Mouse (Mus musculus): ENCODE data around the gene Uba6. TPM values are rescaled to one million over a fixed set of nuclear protein-coding genes. Genes with fewer than 3 reads are reported as not detected.

The Uba6 gene
- total RNA-seq (2023): 22.4 to 25.4 TPM (median 22.8 TPM) in 4 replicates

DNA sequence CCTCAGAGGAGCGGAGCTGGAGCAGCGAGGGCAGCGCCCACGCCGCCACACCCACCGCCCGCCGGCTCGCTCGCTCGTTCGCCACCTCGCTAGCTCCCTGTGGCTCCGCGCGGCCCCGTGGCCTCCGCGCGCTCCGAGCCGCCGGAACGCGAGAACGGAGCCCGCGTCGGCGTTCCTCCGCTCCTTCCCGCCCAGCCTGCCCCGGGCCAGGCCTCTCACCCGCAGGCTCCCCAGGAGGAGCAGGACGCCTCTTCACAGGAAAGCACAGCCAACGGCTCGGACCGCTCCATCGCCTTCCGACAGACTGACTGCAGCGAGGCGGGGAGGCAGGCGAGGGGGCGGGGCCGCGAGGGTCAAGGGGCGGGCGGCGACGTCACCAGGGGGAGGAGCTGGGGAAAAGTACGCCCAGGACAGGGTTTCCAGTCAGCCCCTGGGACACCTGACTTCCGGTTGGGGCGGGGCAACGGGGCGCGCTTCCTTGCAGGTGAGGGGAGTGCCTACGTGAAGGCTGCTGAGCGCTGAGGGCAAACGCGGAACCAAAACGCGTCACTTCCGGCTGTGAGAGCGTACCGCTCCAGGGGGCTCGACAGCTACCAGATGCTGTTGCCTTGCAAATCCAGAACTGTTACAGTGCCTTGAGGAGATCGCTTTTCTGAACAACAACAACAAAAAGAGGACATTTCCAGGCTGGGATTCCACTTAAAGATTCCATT, at the start of gene Uba6:
TSS of gene Uba6 (minus strand) at position 355 of the 713 bp plus-strand sequence.

DNA sequence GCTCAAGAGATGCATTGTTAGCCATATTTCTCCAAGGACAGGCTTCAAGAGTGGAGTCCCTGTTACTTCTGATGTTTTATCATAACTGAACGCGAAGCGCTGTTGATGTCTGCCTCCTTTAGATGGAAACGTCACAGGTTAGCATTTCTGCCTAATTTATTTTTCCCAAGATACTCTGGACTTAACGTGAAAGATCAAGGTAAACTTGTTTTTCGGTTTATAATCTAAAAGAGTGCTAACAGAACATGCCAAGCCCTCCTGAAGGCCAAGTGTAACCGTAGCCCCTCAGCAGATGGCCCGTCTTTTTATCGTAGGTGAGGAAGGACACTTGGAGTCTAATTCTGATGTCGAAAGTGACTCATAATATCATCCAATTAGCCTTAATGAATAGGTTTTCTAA, 25.2 kb upstream of the Uba6 start, which contains the start of gene Gnrhr:
TSS of gene Gnrhr (minus strand) at position 101 of the 400 bp plus-strand sequence.

DNA sequence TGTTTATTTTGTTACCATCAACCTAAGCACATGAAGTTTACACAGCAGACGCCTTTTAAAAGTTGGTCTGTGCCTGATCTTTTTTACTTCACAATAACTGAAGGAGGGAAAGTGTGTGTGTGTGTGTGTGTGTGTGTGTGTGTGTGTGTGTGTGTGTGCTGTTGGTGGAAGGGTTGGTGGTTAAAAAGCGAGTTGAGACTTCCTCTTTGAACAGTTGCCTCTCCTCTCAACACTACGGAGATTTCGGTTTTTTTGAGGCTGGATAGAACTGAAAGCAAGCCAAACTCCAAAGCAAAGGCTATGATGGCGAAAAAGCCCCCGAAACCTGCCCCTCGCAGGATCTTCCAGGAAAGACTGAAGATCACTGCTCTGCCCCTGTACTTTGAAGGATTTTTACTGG, 101.1 kb downstream of the Uba6 start, which contains the start of gene Stap1:
TSS of gene Stap1 (plus strand) at position 209 of the 400 bp plus-strand sequence.

DNA sequence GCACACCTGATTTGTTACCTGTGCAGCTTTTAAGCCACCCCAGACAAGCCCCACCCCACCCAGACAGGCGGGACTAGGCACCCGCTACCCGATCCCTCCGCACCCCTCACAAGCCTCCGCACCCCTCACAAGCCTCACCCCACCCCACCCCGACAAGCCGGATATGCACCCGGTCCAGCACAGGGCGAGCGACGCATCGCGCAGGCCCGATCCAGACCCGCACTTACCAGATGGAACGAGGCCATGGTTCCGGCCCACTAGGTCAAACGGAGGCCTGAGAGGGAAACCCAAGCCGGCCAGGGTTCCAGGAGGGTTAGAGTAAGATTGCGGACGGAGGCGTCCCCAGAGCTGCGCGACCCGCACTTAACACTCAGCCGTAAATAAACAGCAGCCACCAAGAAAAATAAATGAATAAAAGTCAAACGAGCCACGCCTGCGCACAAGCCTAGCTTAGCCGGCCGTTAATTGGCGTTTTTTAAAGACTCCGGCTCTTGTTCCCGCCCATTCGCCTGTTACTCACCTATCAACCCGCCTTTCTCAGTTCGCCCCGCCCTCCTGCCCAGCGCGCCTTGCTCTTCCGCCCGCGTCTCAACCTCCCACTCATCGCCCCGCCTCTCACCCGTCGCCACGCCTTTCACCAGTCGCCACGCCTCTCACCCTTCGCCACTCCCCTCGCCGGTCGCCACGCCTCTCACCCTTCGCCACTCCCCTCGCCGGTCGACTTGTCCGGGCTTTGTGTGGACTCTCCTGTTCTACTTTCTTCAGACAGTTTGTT, 107.3 kb downstream of the Uba6 start, which contains the start of gene Cenpc1:
TSS of gene Cenpc1 (minus strand) at position 483 of the 775 bp plus-strand sequence.

Other genes starting within 250 kb of the Uba6 start
- gene Cenpc1, start 107.2 kb downstream of the Uba6 start, total RNA-seq (2023): 27.5 to 32.2 TPM (median 30.1 TPM) in 4 replicates
- gene Stap1, start 101.1 kb downstream of the Uba6 start, total RNA-seq (2023): 275 to 312 TPM (median 293 TPM) in 4 replicates
- gene Gnrhr, start 25.1 kb upstream of the Uba6 start, total RNA-seq (2023): not detected in 4 replicates
- gene Tmprss11c, start 116.5 kb upstream of the Uba6 start, total RNA-seq (2023): not detected in 4 replicates
- gene Tmprss11d, start 200.6 kb upstream of the Uba6 start, total RNA-seq (2023): not detected in 4 replicates